Mouse (Mus musculus): ENCODE data around the gene Gm4565. TPM values are rescaled to one million over a fixed set of nuclear protein-coding genes. Genes with fewer than 3 reads are reported as not detected.
"Not testable (repeated sequence)": the region's sequence is repeated elsewhere in the genome, so short reads cannot be mapped to it uniquely, and the experiment has no call there.

Gene Gm4565
- not detected in 2 replicates for polyA plus RNA-seq (2014; fragmentation: Nextera tagmentation; extraction: Ambion mirVana)

GRCm38 (mm10) chr7:22588027-22588426, at the start of gene Gm4565:
Gm4565 (minus strand) TSS chr7:22588127.
- not testable (repeated sequence) for H3K27me3 ChIP-seq (ENCODE audit: control insufficient read depth, insufficient read depth, low read length); H3K4me2 ChIP-seq (replicated peaks); H3K4me3 ChIP-seq (replicated peaks; ENCODE audit: low read length); DNase-seq (ENCODE audit: low spot score); H3K4me1 ChIP-seq (replicated peaks; ENCODE audit: control insufficient read depth, insufficient read depth, low read length); H3K27ac ChIP-seq; ATAC-seq (ENCODE audit: low FRiP score); H3K9me3 ChIP-seq (ENCODE audit: control insufficient read depth, low read length); H3K9ac ChIP-seq; H3K36me3 ChIP-seq (replicated peaks; ENCODE audit: control insufficient read depth, insufficient read depth)
- WGBS: 73% methylated on average over 2 of the region's 4 CpGs

- H3K4me1 ChIP-seq (replicated peaks; ENCODE audit: control insufficient read depth, insufficient read depth, low read length); H3K4me3 ChIP-seq (replicated peaks; ENCODE audit: low read length); H3K9me3 ChIP-seq (ENCODE audit: control insufficient read depth, low read length); H3K4me2 ChIP-seq (replicated peaks); H3K27me3 ChIP-seq (ENCODE audit: control insufficient read depth, insufficient read depth, low read length); H3K36me3 ChIP-seq (replicated peaks; ENCODE audit: control insufficient read depth, insufficient read depth); H3K27ac ChIP-seq; ATAC-seq (ENCODE audit: low FRiP score); DNase-seq (ENCODE audit: low spot score); H3K9ac ChIP-seq: not testable (repeated sequence)
- no CpG with 5 or more reads among the region's 3 CpGs for WGBS
Measured at GRCm38 (mm10) chr7:22565243-22565642, 22.7 kb downstream of the Gm4565 start, which contains the start of gene Gm4201. Gm4201 (minus strand) TSS chr7:22565343.

- not testable (repeated sequence) for H3K27me3 ChIP-seq (ENCODE audit: control insufficient read depth, insufficient read depth, low read length); H3K9ac ChIP-seq; H3K27ac ChIP-seq; H3K4me3 ChIP-seq (replicated peaks; ENCODE audit: low read length); ATAC-seq (ENCODE audit: low FRiP score); H3K9me3 ChIP-seq (ENCODE audit: control insufficient read depth, low read length); H3K36me3 ChIP-seq (replicated peaks; ENCODE audit: control insufficient read depth, insufficient read depth); H3K4me2 ChIP-seq (replicated peaks); H3K4me1 ChIP-seq (replicated peaks; ENCODE audit: control insufficient read depth, insufficient read depth, low read length); DNase-seq (ENCODE audit: low spot score)
- no CpG with 5 or more reads among the region's 1 CpGs for WGBS
Measured at GRCm38 (mm10) chr7:22534787-22535186, 53.1 kb downstream of the Gm4565 start, which contains the start of gene Gm8677. Gm8677 (minus strand) TSS chr7:22534887.

Other genes starting within 250 kb of the Gm4565 start
- not detected in 2 replicates for gene Gm8660, start 217.1 kb downstream of the Gm4565 start, polyA plus RNA-seq (2014; fragmentation: Nextera tagmentation; extraction: Ambion mirVana)
- not detected in 2 replicates for gene Vmn1r148, start 174.5 kb downstream of the Gm4565 start, polyA plus RNA-seq (2014; fragmentation: Nextera tagmentation; extraction: Ambion mirVana)
- not detected in 2 replicates for gene Vmn1r149, start 149.9 kb downstream of the Gm4565 start, polyA plus RNA-seq (2014; fragmentation: Nextera tagmentation; extraction: Ambion mirVana)
- gene Gm10665, start 124.1 kb downstream of the Gm4565 start, polyA plus RNA-seq (2014; fragmentation: Nextera tagmentation; extraction: Ambion mirVana): not detected in 2 replicates
- gene Vmn1r151, start 88.4 kb downstream of the Gm4565 start, polyA plus RNA-seq (2014; fragmentation: Nextera tagmentation; extraction: Ambion mirVana): not detected in 2 replicates
- not detected in 2 replicates for gene Vmn1r152, start 65.2 kb downstream of the Gm4565 start, polyA plus RNA-seq (2014; fragmentation: Nextera tagmentation; extraction: Ambion mirVana)
- not detected in 2 replicates for gene Gm8677, start 53.2 kb downstream of the Gm4565 start, polyA plus RNA-seq (2014; fragmentation: Nextera tagmentation; extraction: Ambion mirVana)
- gene Gm4201, start 22.8 kb downstream of the Gm4565 start, polyA plus RNA-seq (2014; fragmentation: Nextera tagmentation; extraction: Ambion mirVana): not detected in 2 replicates
- gene Vmn1r155, start 69.9 kb upstream of the Gm4565 start, polyA plus RNA-seq (2014; fragmentation: Nextera tagmentation; extraction: Ambion mirVana): not detected in 2 replicates
- not detected in 2 replicates for gene Gm8693, start 104.2 kb upstream of the Gm4565 start, polyA plus RNA-seq (2014; fragmentation: Nextera tagmentation; extraction: Ambion mirVana)
- gene Gm4567, start 131.6 kb upstream of the Gm4565 start, polyA plus RNA-seq (2014; fragmentation: Nextera tagmentation; extraction: Ambion mirVana): not detected in 2 replicates
- gene Vmn1r157, start 173.6 kb upstream of the Gm4565 start, polyA plus RNA-seq (2014; fragmentation: Nextera tagmentation; extraction: Ambion mirVana): not detected in 2 replicates
- gene Vmn1r158, start 202.7 kb upstream of the Gm4565 start, polyA plus RNA-seq (2014; fragmentation: Nextera tagmentation; extraction: Ambion mirVana): not detected in 2 replicates

All from hindbrain, embryonic 14.5 days (tissue).